Mouse (Mus musculus) c-Kit-positive CD71-positive TER-119-positive erythroid progenitor cells, embryonic 14.5 days (primary cell): Measurements from ENCODE around the gene Acp7.

ENCODE experiments used
- DNase-seq: peaks from one replicate; pipeline ENCODE4 v3.0.0-alpha.2; 2013; ENCODE audit warnings: low spot score

The Acp7 gene

GRCm38 (mm10) chr7:28576271-28576914, 54.7 kb downstream of the Acp7 start:
- peak; percentile 62 for DNase-seq

DNA sequence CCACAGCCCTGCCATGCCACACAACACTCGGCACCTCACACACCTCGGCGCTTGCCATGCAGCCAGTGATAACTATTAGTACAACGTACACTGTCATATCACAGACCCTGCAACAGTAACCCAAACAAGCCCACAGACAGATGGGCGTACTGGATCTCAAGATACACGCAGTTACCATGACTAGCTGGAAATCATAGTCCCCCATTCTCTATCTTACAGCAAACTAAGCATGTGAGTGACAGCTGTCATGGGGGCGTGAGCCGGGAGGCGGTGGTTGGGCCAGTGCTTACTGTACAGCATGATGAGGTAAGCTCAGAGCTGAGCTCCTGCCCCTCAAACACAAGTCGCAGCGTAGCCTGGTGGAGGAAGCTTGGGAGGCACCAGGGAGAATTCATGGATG, 55.5 kb downstream of the Acp7 start:
- peak; percentile 49 for DNase-seq

DNA sequence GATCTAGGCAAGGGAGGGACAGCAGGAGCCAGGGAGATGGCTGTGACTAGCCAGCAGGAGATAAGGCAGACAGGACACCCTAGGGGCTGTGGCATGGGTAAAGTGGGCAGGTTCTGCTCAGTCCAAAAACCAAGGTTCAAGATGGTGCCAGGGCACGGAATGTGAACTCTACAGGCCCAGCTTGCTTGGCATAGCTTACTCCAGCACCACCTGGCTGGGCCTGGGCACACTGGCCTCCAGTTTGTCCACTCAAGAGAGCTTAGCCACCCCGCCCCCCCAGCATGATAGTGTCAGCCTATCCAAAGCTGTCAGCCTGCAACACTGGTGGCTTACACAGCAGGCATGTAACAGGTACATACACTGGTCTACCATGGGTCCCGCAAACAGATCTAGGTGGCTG, 57.9 kb downstream of the Acp7 start:
- DNase-seq, result no peak

GRCm38 (mm10) chr7:28572689-28573088, 58.4 kb downstream of the Acp7 start:
- no peak for DNase-seq

- no peak for DNase-seq
Measured at GRCm38 (mm10) chr7:28570982-28571682, 60.0 kb downstream of the Acp7 start.

DNA sequence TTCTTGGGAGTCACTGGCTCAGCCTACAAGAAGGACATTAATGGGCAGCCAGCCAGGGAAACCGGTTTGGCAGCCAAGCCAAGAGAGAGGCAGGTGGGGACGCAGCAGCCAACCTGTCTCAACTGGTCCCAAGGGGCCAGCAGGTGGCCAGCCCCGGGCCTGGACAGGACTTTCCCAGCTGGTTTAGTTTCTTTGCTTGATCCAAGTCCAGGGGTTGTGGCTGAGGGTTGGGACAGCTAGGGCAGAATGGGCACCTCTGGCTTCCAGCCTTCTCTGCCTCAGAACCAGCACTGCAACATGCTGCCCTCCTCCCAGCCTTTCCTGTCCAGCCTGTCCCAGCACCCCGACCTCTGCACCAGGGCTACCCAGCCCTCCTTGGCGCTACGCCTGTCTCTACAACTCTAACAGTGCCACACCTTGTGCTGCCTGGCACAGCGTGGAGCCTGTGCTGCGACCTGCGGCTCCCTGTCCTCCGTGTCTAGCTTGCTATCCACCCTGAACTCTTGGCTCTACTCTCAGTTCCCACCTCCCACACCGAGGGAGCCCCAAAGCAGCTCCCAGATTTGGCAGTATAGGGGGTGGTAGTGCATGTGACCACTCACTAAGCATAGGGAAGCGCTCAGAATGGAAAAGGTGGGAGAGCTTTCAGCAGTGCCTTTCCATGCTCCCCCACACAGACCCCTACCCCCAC, 60.7 kb downstream of the Acp7 start:
- DNase-seq, result no peak

GRCm38 (mm10) chr7:28568253-28568652, 62.9 kb downstream of the Acp7 start:
- DNase-seq, result no peak

DNA sequence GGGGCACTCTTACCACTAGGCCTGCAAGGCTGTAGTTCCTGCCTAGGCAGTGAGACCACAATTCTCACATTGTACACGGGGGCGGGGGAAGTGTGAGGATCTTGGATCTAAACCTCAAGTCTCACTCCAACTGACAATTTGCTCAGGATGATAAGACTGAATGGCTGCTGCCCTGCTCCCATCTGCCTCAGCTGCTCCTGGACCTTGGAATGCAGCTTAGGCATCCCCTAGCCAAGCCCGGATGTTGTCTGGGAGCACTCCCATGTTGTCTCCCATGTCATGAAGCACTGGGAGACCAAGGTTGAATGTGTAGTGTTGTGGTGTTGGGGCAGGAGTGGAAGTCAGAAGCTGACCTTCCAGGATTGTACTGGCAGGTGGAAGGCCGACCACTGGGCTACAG, 63.6 kb downstream of the Acp7 start:
- DNase-seq, result no peak

DNA sequence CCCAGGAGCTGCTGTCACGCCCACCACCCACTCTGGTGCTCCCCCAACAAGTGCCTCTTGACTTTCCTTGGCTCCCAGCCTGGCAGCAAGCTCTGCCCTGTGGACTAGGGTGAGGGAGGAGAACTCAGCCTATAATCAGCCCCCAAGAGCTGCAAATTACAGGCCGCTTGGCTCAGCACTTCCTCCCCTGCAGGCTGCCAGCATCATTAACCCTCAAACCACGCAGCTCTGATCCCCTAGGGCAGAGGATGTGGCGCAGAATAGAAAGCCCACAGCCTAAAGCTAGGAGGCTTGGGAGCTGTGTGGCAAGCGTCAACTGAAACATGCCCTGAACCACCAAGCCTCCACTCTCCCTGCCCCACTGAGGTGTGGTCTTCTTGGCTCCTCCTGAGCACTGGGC, 65.7 kb downstream of the Acp7 start:
- no peak for DNase-seq

GRCm38 (mm10) chr7:28562951-28563350, 68.2 kb downstream of the Acp7 start:
- no peak for DNase-seq

- no peak for DNase-seq
Measured at GRCm38 (mm10) chr7:28562371-28562770, 68.8 kb downstream of the Acp7 start.

GRCm38 (mm10) chr7:28561967-28562366, 69.2 kb downstream of the Acp7 start:
- DNase-seq, result no peak

DNA sequence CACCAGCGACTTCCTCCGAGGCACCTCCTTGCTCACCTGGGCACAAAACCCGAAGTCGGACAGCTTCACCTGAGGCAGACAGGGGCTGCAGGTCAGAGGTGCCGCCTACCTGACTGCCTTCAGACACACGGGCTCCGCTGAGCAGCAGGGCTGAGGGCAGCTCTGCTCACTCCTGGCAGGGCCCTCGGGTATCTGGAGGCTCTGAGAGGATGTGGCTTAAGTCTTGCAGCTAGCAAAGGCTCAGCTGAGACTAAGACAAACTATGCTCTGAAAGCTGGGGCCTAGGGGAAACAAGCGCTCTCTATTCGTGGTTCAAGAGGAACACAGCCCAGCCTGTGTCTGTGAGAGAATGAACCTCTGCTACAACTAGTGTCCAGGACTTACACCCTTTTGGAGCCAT, 70.3 kb downstream of the Acp7 start:
- DNase-seq, result no peak

- no peak for DNase-seq
Measured at GRCm38 (mm10) chr7:28558486-28558885, 72.6 kb downstream of the Acp7 start.

- no peak for DNase-seq
Measured at GRCm38 (mm10) chr7:28557708-28558107, 73.4 kb downstream of the Acp7 start.
